Mouse (Mus musculus) R1 (cell line): ENCODE data around the gene Tmem169.
"Not testable (repeated sequence)": the region's sequence is repeated elsewhere in the genome, so short reads cannot be mapped to it uniquely, and the experiment has no call there.

ENCODE experiments used
- DNase-seq: peaks from one replicate; pipeline ENCODE4 v3.0.0-alpha.2; 2018; ENCODE audit warnings: low read depth, low spot score

The Tmem169 gene

DNA sequence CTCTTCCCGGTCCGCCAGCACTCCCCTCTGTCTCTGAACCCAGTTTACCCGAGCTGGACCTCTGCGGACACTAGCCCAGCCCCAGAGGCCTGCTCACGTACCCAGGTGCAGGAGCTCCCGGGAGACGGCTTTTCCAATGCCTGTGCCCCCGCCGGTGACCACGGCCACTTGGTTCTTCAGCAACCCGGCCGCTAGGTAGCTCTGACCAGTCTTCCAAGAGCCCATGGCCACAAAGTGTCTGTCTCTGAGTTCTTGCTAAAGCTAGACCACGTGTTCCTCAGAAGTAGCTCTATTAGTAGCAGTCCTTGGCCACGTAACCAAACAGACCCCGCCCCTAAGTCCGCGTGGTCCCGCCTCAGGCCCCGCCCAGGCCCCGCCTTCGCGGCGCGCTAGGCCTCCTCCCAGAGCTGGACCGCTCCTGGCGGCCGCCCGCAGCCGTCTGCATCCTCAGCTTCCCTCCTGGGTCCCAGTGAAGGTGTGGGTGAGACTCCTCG is at the start of gene Tmem169, which contains the start of gene Pecr:
TSS of gene Tmem169 (plus strand) at position 378 of the 494 bp plus-strand sequence.
TSS of gene Pecr (minus strand) at position 323 of the 494 bp plus-strand sequence.
- peak; percentile 93 for DNase-seq

DNA sequence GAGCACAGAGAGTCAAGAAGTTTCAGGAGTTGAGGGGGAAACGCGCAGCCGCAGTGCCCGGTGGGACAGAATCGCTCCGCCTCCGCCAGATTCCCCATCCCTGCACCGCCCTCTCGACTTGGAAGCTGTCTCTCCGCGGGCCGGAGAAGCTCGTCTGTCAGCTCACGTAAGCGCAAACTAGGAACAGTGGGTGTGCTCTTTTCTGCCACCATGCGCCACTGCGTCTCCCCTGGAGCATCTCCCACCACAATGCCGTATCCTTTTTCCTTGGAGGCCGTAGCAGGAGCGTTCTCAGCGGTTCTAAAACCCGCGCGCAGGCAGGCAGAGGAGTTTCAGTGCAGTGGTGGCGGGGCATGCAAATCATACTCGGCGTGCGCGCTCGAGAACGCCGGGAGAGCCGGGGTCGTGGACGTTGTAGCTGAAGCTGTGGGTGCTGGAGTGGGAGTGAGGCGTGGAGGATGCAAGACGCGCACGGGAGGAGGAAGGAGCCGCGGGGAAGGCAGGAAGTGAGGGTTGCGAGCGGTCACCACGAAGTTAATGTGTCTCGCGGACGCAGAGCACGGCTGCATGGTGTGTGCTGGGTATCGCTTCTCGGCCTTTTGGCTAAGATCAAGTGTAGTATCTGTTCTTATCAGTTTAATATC is 47.7 kb upstream of the Tmem169 start:
- DNase-seq = peak; percentile 97

DNA sequence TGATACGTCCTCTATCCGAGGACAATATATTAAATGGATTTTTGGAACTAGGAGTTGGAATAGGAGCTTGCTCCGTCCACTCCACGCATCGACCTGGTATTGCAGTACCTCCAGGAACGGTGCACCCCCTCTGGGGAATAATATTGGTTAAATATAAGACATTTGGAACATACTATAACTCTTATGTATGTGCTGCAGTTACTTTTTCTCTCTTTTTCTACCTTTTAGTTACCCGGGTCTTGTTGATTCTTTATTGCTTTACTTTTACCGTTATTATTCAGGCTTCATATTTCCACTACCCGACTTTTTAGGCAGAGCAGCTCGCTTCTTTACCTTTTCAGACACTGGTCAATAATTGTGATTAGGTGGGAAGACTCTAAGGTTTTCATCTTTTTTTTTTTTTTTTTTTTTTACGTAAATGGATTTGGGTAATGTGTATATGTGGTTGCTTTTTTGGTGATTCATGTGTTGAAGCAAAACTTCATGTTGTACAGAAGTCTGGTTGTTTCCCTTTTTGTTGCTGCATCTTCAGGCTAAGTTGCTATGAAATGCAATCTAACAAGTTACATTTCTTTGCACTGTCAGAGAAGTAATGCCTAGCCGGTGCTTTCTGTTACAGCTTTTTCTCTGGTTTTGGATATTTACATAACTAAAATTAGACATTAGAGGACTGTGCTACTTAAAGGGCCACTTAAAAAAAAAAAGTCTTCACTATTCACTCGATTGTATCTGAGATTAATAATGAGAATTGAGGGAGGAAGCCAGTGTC is 47.0 kb upstream of the Tmem169 start:
- DNase-seq = peak; percentile 64

DNA sequence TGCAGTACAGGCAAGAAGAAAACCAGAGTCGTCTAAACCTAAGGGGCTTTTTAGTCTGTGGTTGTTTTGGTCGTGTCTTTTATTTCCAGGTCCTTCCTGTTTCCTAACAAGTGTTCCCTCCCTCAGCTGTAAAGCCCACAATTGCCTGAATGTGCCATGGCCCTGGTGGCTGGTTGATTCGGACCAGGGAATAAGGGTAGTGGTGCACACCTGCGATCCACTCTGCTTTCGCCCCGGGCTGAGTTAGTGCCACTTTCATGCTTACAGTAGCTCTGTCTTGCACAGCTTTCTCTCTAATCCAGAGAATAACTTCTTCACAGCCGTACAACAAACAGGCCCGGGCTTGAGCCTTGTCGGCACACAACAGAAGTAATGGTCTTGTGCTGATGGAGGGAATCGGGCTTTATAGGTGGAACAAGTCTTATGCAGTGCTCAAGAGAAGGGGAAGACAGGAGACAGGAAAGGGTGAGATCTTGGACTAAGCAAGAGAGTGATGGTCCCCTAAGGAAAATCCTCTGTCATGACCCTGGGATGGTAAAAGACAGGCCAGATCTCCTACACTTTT is 46.1 kb upstream of the Tmem169 start:
- peak; percentile 43 for DNase-seq

DNA sequence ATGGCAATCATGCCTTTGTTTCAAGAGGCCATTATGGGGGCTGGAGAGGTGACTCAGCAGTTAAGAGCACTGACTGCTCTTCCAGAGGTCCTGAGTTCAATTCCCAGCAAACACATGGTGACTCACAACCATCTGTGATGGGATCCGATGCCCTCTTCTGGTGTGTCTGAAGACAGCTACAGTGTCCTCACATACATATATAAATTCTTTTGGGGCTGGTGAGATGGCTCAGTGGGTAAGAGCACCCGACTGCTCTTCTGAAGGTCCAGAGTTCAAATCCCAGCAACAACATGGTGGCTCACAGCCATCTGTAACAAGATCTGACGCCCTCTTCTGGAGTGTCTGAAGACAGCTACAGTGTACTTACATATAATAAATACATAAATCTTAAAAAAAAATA is 45.1 kb upstream of the Tmem169 start:
- not testable (repeated sequence) for DNase-seq

DNA sequence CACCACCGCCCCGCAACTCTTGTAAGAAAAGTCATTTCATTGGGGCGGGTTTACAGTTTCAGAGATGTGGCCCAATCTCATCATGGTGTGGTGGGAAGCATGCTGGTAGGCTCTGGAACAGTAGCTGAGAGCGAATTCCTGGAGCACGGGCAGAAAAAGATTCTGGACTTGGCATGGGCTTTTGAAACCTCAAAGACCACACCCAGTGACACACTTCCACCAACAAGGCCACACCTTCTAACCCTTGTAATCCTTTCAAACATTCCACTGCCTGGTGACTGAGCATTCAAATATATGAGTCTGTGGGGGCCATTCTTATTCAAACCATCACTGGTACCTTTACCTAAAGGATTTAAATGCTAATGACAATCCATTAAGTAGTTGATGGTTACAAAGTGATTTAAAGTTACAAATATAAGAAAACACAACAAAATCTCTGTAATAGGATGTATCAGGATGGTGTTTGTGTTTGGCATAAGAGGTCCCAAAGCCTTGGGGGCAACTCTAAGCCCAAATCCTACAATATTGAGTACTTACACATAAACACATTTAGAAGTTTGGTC is 41.5 kb upstream of the Tmem169 start:
- DNase-seq = peak; percentile 95

DNA sequence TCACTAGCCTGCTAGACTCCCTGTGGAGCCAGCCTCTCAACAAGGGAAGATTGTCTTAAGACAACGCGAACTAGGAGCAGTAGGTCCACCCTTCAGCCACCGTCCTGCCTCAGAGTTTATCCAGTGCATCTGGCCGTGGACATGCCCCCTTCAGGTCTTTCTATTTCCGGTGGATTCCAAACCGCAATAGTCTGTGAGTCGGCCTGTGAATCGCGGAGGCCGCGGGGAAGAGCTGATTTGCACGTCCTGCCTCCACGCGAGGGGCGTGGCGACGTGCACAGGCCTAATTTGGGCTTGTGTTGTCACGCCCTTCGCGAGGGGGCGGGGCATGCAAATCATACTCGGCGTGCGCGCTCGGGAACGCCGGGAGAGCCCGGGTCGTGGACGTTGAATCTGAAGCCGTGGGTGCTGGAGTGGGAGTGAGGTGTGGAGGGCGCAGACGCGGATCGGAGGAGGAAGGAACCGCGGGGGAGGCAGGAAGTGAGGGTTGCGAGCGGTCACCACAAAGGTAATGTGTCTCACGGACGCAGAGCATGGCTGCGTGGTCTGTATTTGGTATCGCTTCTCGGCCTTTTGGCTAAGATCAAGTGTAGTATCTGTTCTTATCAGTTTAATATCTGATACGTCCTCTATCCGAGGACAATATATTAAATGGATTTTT is 40.4 kb upstream of the Tmem169 start:
- DNase-seq = peak; percentile 99

DNA sequence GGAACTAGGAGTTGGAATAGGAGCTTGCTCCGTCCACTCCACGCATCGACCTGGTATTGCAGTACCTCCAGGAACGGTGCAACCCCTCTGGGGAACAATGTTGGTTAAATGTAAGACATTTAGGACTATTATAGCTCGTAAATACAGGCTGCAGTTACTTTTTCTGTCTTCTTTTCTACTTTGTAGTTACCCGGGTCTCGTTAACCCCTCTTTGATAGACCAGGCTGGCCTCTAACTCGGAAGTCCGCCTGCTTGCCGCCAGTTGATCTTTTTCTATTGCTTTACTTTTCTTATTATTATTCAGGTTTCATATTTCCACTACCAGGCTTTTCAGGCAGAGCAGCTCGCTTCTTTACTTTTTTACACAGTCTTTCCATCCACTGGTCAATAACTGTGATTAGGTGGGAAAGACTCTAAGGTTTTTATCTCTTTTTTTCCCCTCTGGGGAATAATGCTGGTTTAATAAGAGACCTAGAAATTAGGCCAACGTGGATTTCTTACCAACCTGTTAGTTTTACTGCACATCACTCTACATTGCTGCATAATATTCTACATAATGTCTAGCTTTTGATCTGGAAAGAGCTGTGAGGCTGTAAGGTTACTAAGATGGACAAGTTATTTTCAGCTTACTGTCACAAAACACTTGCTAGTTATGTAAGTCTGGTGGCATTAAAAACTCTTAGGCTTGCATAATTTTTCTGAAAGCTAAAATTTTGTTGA is 39.7 kb upstream of the Tmem169 start:
- DNase-seq = peak; percentile 92

DNA sequence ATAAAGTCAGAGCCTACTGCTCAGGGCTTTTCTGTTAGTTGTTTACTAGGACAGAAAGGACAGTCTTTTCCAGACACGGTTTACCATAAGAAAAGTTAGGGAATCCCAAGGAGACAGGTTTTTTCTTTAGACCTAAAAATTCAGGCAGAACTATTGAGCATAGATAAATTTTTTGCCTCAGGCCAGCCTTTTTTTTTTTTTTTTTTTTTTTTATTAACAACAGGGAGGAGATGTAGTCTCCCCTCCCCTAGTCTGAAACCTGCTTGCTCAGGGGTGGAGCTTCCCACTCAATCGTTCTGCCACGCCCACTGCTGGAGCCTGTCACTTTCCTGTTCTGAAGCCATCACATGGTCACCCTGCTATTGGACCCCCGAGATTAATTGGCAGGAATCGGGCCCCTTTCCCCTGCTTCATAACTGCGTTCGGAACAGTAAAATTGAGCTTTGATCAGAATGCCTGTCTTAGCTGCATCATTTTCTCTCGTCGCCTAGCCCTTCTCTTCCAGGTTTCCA is 35.9 kb upstream of the Tmem169 start:
- DNase-seq = peak; percentile 64

DNA sequence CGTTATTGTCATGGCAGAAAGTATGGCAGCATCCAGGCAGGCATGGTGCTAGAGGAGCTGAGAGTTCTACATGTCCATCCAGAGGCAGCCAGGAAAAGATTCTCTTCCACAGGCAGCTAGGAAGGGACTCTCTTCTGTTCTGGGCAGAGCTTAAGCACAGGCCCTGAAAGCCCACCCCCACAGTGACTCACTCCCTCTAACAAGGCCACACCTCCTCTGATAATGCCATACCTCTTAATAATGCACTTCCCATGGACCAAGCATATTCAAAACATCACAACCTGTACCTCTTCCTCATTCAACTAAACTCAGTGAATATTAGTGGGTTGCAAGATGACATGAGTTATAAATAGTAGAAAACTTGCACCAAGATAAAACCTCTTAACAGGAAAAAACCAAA is 32.4 kb upstream of the Tmem169 start:
- DNase-seq = no peak

DNA sequence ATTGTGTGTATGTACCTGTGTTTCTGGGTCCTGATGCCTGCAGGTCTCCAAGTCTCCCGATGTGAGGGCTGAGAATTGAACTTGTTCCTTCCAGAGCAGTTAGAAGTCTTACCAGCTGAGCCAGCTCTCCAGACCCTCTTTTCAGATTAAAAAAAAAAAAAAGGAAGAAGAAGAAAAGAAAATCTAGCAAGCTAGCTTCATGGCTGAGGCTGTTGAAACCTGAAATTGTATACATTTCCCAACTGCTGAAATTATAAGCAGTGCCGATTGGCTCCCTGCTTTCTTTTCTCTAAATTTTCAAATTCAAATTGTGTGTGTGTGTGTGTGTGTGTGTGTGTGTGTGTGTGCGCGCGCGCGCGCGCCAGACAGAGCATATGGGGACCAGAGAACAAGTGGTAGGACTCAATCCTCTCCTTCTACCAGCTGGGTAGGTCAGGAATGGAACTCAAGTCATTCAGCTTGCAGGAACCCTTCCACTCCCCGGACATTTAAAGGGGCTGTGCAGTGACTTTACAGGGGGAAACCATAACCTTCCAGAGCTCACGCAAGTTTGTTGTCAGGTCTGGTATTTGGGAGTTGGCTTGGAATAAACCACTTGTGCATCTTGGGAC is 30.2 kb upstream of the Tmem169 start:
- peak; percentile 47 for DNase-seq

DNA sequence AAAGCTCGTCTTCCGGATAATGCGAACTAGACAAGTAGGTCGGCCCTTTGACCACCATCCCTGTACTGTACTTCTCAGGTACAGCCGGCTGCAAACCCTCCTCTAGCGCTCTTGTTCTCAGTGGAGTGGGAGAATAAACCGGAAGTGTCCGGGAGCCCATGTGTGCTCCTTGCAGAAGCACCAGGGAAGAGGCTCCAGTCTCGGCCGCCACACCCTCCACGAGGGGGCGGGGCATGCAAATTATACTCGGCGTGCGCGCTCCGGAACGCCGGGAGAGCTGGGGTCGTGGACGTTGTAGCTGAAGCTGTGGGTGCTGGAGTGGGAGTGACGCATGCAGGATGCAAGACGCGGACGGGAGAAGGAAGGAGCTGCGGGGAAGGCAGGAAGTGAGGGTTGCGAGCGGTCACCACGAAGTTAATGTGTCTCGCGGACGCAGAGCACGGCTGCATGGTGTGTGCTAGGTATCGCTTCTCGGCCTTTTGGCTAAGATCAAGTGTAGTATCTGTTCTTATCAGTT is 29.6 kb upstream of the Tmem169 start:
- DNase-seq = peak; percentile 97

DNA sequence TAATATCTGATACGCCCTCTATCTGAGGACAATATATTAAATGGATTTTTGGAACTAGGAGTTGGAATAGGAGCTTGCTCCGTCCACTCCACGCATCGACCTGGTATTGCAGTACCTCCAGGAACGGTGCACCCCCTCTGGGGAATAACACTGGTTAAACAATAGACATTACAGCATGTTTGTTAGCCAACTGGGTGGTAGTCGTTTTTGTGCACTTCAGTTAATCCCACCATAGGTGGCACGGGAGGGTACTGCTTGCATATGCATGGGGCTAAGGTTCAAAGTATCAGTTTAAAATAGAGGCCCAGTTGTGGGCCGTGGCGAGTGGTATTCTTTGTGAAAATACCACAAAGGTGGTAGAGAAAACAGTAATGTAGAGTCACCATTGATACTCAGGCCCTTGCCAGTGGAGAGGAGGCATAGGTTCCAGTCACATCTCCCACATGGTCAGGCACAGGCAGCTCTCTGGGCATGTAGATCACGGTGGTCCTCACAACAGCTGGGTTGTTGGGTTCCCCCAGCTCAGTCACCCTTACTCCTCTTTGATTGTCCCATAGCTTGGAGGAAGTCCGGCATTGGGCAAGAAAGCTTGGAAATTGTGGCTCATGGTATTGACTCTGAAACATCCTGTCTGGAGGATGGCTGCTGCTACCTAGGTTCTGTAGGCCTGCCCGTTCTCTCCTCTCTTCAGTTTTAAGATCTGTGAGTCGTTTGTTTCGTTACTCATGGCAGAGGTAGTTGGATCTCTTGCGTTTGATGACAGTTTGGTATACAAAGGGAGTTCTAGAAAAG is 28.9 kb upstream of the Tmem169 start:
- peak; percentile 98 for DNase-seq

DNA sequence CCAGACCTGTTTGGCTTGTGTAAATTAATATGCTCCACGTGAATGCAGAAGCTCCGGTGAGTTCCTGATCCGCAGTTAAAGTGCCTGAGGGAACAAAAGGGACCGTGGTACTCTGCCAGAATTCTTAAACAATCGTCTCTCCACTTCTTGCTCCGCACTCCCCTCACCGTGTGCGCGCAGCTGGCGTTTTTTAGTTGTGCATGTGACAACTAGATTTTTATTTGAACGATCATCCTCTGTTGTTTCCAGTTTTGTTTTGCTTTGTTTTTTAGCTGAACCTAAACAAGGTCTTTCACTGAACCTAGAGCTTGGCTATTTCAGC is 28.4 kb upstream of the Tmem169 start:
- DNase-seq = no peak

DNA sequence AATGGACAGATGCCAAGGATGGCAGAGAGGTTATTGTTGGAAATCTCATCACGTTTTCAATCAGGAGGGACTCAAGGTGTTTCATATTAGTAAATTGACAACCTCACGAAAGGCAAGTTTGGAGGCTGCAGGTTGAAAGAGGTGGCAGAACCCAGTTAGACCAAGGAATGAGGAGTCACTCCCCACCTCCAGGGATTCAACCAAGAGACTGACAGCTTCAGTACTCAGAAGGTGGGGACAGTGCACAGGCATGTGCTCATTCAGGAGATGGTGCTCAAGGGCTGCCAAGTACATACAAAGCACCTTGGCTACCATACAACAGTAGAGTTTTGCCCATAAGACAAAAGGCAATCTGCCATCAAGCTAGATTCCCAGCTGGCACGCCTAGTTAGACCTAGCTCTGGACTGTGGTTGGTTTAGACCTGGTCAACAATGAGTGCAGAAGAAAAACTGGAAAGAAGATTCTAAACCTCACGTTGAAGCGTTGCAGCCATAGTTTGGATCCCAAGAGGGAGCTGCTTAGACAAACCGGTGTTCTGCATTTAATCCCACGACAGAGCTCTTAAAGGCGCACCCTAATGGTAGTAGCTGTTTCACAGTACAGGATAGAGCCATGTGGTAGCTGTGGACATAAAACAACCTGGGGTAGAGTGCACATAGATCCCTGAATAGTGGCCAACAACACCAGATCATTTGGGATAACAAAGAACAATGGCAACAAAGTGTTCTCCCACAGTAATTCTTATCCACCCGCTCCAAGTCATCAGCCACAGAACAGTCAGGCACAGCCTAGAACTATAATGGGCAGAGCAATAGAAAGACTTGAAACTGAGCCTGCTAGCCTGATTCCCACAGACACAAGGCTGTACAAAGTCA is 27.6 kb upstream of the Tmem169 start:
- peak; percentile 17 for DNase-seq

DNA sequence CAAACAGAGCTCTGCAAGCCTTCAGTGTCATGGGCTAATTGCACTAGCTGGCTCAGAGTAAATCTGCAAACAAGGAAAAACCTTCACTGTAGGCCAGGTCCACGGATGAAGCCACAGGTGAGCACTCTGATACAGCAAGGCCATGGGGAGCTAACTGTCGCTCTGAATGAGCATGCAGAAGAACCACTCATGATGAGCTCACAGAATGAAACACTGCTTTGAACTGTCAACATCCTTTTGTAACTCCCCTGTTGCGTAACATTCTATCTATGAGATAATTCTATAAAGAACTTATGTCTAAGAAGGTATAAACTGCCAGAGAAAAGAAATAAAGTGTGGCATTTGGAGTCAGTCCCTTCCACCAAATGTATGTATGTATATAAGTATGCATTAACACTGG is 21.1 kb upstream of the Tmem169 start:
- no peak for DNase-seq

DNA sequence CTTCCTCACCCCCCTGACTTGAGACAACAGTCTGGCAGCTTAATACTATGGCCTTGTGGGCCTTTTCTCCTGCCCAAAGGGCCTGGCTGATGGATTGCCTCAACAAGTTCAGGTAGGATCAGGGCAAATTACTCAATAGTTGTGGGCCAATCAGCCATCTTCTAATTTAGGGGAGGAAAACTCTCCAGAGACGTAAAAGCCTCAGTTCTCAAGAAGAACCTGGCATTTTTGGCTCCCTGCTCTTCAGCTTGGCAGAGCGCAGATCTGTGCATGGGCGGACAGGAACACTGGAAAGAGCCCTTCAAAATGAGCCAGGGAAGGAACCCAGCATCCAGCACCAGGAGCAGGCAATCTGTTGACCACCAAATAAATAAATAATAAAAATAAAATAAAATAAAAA is 6.1 kb upstream of the Tmem169 start:
- no peak for DNase-seq

DNA sequence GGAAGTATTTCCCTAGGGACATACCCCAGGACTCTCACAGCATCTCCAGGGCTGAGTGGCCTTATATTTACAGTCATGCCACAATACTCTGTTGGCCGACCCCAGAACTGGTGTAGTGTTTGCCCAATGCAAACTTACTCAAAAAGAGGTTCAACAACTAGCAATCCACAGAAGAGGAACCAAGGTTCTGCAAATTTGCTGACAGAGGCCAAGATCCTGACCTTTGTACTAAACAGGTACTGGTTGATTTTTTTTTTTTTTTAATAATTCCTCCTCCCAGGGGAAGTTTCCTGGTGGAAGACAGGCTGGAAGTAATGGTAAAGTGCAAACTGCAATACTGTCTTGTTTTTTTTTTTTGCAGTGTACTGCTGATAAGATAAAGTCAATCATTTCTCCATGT is 1.6 kb upstream of the Tmem169 start:
- DNase-seq = no peak

DNA sequence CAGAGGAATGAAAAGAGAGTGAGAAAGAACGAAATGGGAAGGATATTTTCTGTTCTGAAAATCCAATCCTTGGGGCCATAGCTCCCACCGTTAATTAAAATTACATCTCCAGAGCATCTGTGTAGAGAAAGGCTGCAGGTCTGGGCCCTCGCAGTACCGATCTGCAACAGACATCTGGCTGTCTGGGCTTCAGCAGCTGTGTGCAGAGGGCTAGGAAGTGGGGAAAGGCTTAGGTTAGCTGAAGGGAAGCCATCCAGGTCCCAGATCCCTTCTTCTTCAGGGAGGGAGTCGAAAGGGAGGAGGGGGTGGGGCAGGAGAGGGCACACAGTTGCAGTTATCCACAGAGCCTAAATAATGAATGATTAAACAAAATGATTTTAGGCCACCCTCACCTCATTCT is 370 bp downstream of the Tmem169 start:
- no peak for DNase-seq
